Mouse (Mus musculus) intestine, postnatal 0 days (tissue): ENCODE measurements at regions not wholly inside any gene's neighbourhood (a gene's known extent, or its start where the extent isn't known, plus 50 kb on each side); places are given as distances from the start of the nearest gene placed in this dataset.

Experiments used
- ATAC-seq: fragments of 200-750 bp; cut with Nextera tagmentation; 2 replicates; pipeline ENCODE4 v1.8.0; 2017; ENCODE audit warnings: mild to moderate bottlenecking, moderate TSS enrichment, moderate library complexity
- H3K27ac ChIP-seq: fragments of 300-500 bp; sonication (generic); 2 replicates; pipeline ENCODE4 v1.5.1; 2014; ENCODE audit warnings: mild to moderate bottlenecking, low read depth, low read length, moderate library complexity
- H3K27me3 ChIP-seq: fragments of 300-500 bp; sonication (generic); replicated peaks from 2 replicates; pipeline ENCODE4 v1.6.1; 2014; ENCODE audit warnings: low read length, mixed read lengths; ENCODE audit not compliant: control insufficient read depth, insufficient read depth
- H3K36me3 ChIP-seq: fragments of 300-500 bp; sonication (generic); 2 replicates; pipeline ENCODE4 v1.6.1; 2014; ENCODE audit warnings: mild to moderate bottlenecking, moderate library complexity; ENCODE audit not compliant: control insufficient read depth, insufficient read depth
- H3K4me1 ChIP-seq: fragments of 300-500 bp; sonication (generic); replicated peaks from 2 replicates; pipeline ENCODE4 v1.6.1; 2014; ENCODE audit warnings: antibody characterized with exemption, low read length, mixed read lengths; ENCODE audit not compliant: control insufficient read depth, insufficient read depth
- H3K4me2 ChIP-seq: fragments of 300-500 bp; sonication (generic); replicated peaks from 2 replicates; pipeline ENCODE4 v1.6.1; 2014; ENCODE audit warnings: low read depth, mild to moderate bottlenecking, moderate library complexity
- H3K4me3 ChIP-seq: fragments of 300-500 bp; sonication (generic); 2 replicates; pipeline ENCODE4 v1.5.1; 2014; ENCODE audit warnings: low read depth, low read length
- H3K9ac ChIP-seq: fragments of 300-500 bp; sonication (generic); 2 replicates; pipeline ENCODE4 v1.6.1; 2014; ENCODE audit warnings: mild to moderate bottlenecking, low read depth, low read length
- H3K9me3 ChIP-seq: fragments of 300-500 bp; sonication (generic); 2 replicates; pipeline ENCODE4 v1.6.1; 2016; ENCODE audit warnings: mixed run types; ENCODE audit not compliant: control insufficient read depth
- CTCF ChIP-seq: sonication (generic); IDR thresholded peaks from 2 replicates; pipeline ENCODE4 v1.5.1; 2016; ENCODE audit warnings: low read depth, mild to moderate bottlenecking, control low read depth, antibody characterized with exemption, moderate library complexity
- WGBS: fragments of 180-500 bp; shearing (Covaris S2); extraction: QIAGEN DNeasy Blood & Tissue Kit; methylation state at CpG from one replicate; pipeline ENCODE4 v1.1.7; 2014; 5-methylcytosine and 5-hydroxymethylcytosine counted together

DNA sequence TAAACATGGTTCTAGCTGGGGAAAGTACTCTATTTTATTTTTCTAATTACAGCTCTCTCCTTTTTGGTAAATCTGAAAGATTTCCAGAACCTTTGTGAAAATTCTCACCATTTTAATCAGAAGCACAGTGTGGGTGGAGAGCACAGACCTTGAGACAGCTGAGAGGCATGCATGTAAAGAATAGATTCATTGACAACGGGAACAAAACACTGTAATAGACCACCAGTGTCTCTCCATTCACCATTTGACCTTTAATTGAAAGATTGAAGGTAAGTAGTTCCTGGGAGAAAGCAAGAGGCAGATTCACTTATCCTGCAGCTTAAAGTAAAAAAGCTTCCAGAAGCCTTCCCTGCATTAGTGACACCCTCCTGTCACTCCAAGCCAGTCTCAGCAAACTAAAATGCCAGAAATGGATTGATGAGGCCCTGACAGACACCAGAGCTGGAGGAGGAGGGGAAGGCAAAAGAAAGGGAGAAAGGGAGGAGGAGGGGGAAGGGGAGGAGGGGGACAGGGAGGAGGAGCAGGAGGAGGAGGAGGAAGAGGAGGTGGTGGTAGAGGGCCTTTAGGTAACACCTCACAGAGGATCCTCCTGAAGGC, 256.1 kb upstream of the Sema6d start:
- Histone ChIP-seq H3K36me3 (no peaks in the 10 kb centered on the region), H3K4me1 (no peaks in the 10 kb centered on the region), H3K4me3 (no peak overlapping the region), H3K4me2 (no peak overlapping the region), H3K9me3 (no peaks in the 10 kb centered on the region), H3K27ac (no peak overlapping the region), H3K9ac (no peak overlapping the region), H3K27me3 (no peaks in the 10 kb centered on the region)
- no peak for TF ChIP-seq CTCF
- 58% methylated on average over 1 of the region's 1 CpGs for WGBS
- no peak for ATAC-seq
